Mouse (Mus musculus) gastrocnemius, postnatal 4 days (tissue): Measurements from ENCODE around the gene Spats2. TPM values are rescaled to one million over a fixed set of nuclear protein-coding genes. Genes with fewer than 3 reads are reported as not detected.

Experiments
- DNase-seq, 2 experiments: peaks; one replicate each; pipeline ENCODE4 v3.0.0; 2021 to 2022; ENCODE audit warnings: low spot score in 2 of 2, mixed read lengths in 2 of 2
- microRNA-seq: library from miRNA; unstranded; fragments of <30 nt; microRNA quantifications from one replicate; pipeline ENCODE4 v1.2.0, GENCODE M21; 2021
- total RNA-seq, 2 experiments: library from RNA; stranded (reverse); gene quantifications; 2 replicates each; pipeline ENCODE4 v1.2.3; 2021

Spats2 gene
- total RNA-seq, 2 experiments from 2014 or later, result 21.4 to 22.4 TPM

DNA sequence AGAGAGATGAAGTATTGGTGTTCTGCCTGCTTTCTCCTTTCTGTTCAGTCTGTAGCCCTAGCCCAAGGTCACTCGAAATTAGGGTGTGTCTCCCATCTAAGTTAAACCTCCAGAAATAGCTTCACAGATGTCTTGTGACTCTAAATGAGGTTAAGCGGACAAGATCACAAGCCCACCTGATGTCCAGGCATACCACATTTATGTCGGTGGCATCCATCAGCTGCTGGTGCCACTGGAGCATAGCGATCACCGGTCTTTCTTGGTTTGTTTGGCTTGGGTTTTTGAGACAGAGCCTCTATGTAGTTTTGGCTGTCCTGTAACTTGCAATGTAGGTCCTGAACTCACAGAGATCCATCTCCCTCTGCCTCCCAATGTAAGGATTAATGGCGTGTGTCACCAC lies 128.1 kb downstream of the Spats2 start:
- no peak for DNase-seq

- DNase-seq, result no peak
Observed at GRCm38 (mm10) chr15:99254477-99255005, 128.8 kb downstream of the Spats2 start.

- DNase-seq, result no peak
Observed at GRCm38 (mm10) chr15:99255241-99255749, 129.6 kb downstream of the Spats2 start.

GRCm38 (mm10) chr15:99259167-99259729 lies 133.5 kb downstream of the Spats2 start:
- DNase-seq, result no peak

- peak; percentile 50 to 71 for DNase-seq
Observed at GRCm38 (mm10) chr15:99259730-99260252, 134.1 kb downstream of the Spats2 start.

DNA sequence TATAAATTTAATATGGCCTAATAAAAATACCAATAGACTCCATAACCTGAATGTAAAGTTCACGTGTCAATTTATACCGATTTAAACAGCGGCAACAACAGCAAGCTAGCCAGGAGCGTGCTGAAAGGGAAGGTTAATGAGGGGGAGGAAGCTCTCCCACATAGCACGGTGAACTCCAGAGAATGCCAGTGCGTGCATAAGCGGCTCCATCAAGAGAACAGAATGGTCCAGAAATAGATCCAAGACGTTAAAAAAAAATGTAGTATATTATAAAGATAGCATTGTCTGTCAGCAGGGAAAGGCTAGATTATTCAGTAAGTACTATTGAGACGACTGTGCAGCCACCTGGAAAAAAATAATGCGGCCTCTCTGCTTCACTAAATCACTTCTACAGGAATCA lies 137.0 kb downstream of the Spats2 start:
- DNase-seq, result no peak

Small RNA genes lying within 50 kb of the gene (microRNA-seq; reads per million reads assigned to microRNA genes)
- gene Mir6960, result 0.63 reads per million

Other genes with a start within 250 kb of the Spats2 start
- 1 to 10 TPM; 2.4 to 3.6 TPM for gene Rhebl1, start 231.4 kb upstream of the Spats2 start, total RNA-seq
- gene Dhh, start 227.4 kb upstream of the Spats2 start, total RNA-seq, result 1 to 10 TPM; 5.0 to 7.8 TPM
- gene Lmbr1l, start 207.7 kb upstream of the Spats2 start, total RNA-seq, result 10 to 100 TPM; 16.9 to 19.8 TPM
- 100 to 1,000 TPM; 402 to 455 TPM for gene Tuba1b, start 191.4 kb upstream of the Spats2 start, total RNA-seq
- not detected for gene Gm49450, start 172.4 kb upstream of the Spats2 start, total RNA-seq
- gene Tuba1a, start 172.2 kb upstream of the Spats2 start, total RNA-seq, result 100 to 1,000 TPM; 355 to 415 TPM
- gene Tuba1c, start 96.0 kb upstream of the Spats2 start, total RNA-seq, result 10 to 100 TPM; 62.2 to 80.4 TPM
- gene Prph, start 70.7 kb upstream of the Spats2 start, total RNA-seq, result 1 to 10 TPM; 3.0 to 4.7 TPM
- 10 to 100 TPM in 1 of 2 experiments, 1 to 10 TPM in 1; 5.9 to 10.6 TPM for gene Troap, start 51.3 kb upstream of the Spats2 start, total RNA-seq
- not detected for gene C1ql4, start 38.1 kb upstream of the Spats2 start, total RNA-seq
- not detected for gene Dnajc22, start 32.7 kb upstream of the Spats2 start, total RNA-seq
- under 1 TPM; 0.10 to 0.13 TPM for gene Kcnh3, start 98.9 kb downstream of the Spats2 start, total RNA-seq
- 10 to 100 TPM; 55.6 to 59.3 TPM for gene Mcrs1, start 126.0 kb downstream of the Spats2 start, total RNA-seq
- gene Prpf40b, start 169.2 kb downstream of the Spats2 start, total RNA-seq, result 10 to 100 TPM; 32.6 to 34.5 TPM
- not detected for gene Fam186b, start 170.0 kb downstream of the Spats2 start, total RNA-seq
- gene Fmnl3, start 244.6 kb downstream of the Spats2 start, total RNA-seq, result 10 to 100 TPM; 32.3 to 35.7 TPM